9 mouse cellular contexts compared by ENCODE assay signal in genomic region chr15:99049473-99050253, GRCm38 (mm10). TPM values are rescaled to one million over a fixed set of nuclear protein-coding genes. Genes with fewer than 3 reads are reported as not detected.
DNase-seq lines count a peak whose midpoint lies in the region; ATAC-seq and TF ChIP-seq lines count a peak whose summit lies in the region.
"Had no signal": no experiment of that assay in that cellular context is flagged by ENCODE, and none has a peak within 500 bp of the region (broad histone marks: within the 10 kb centered on the region; RNA-seq: fewer than 3 reads in every experiment).

No protein-coding gene starts in this region.

- H3K4me2 ChIP-seq in heart, embryonic 12.5 days = no peak overlapping the region
- H3K4me2 ChIP-seq in neural tube, embryonic 11.5 days (ENCODE audit: low read depth) = no peak overlapping the region

- H3K9ac ChIP-seq in heart, adult 2 months (ENCODE audit: low read depth, low read length) = no peak overlapping the region
- H3K9ac ChIP-seq in heart, embryonic 12.5 days = no peak overlapping the region
- no peak overlapping the region for H3K9ac ChIP-seq in neural tube, embryonic 11.5 days (ENCODE audit: low read length)

- no peaks in the 10 kb centered on the region for H3K79me3 ChIP-seq in C2C12 (ENCODE audit: low read depth)

- no peaks in the 10 kb centered on the region for H3K27me3 ChIP-seq in heart, adult 2 months (ENCODE audit: control insufficient read depth, insufficient read depth, low read length)
- H3K27me3 ChIP-seq in heart, embryonic 12.5 days (replicated peaks) = peaks cover 40% of the 10 kb centered on the region
- no peaks in the 10 kb centered on the region for H3K27me3 ChIP-seq in C2C12 (ENCODE audit: control insufficient read depth, insufficient read depth, insufficient read length)
- H3K27me3 ChIP-seq in neural tube, embryonic 11.5 days (ENCODE audit: control insufficient read depth, insufficient read depth, low read length) = peaks cover 21% of the 10 kb centered on the region

- intact Hi-C loops in heart, adult 2 months (cut with DNase I) = loop anchor here (1.0 to 10.0 kb wide), 4 partner anchors 39 to 215 kb away; no protein-coding TSS in a partner anchor

- H3K9me3 ChIP-seq in heart, embryonic 12.5 days (replicated peaks) = no peaks in the 10 kb centered on the region
- no peaks in the 10 kb centered on the region for H3K9me3 ChIP-seq in neural tube, embryonic 11.5 days (ENCODE audit: control insufficient read depth, low read length)

- TF ChIP-seq POLR2A in heart, adult 2 months (IDR thresholded peaks at IDR 0.05; ENCODE audit: insufficient read depth, low read depth, low read length) = no peak
- no peak for TF ChIP-seq POLR2A in bone marrow, adult 2 months (IDR thresholded peaks at IDR 0.05; ENCODE audit: borderline replicate concordance, control insufficient read depth, low read depth, low read length)

- no peak for ATAC-seq in heart, embryonic 12.5 days (ENCODE audit: insufficient number of reproducible peaks, low FRiP score)
- peak; percentile 80 for ATAC-seq in erythroid progenitor cell, adult 5-6 weeks (replicated peaks; ENCODE audit: low FRiP score, poor library complexity, severe bottlenecking)
- no peak for ATAC-seq in neural tube, embryonic 11.5 days (ENCODE audit: insufficient read depth, low FRiP score, low TSS enrichment)

- no peak overlapping the region for H3K27ac ChIP-seq in heart, adult 2 months
- H3K27ac ChIP-seq in heart, embryonic 12.5 days (ENCODE audit: poor library complexity, severe bottlenecking) = no peak overlapping the region
- no peak overlapping the region for H3K27ac ChIP-seq in bone marrow, adult 2 months (ENCODE audit: control insufficient read depth, insufficient read depth, low read depth, low read length, poor library complexity)
- no peak overlapping the region for H3K27ac ChIP-seq in neural tube, embryonic 11.5 days (ENCODE audit: low read depth, low read length)

- 29% methylated on average over 13 of the region's 13 CpGs for WGBS in heart, adult 2 months
- 25% methylated on average over 13 of the region's 13 CpGs for WGBS in heart, embryonic 12.5 days
- WGBS in bone marrow, adult 2 months = 34% methylated on average over 13 of the region's 13 CpGs
- 36% methylated on average over 13 of the region's 13 CpGs for WGBS in neural tube, embryonic 11.5 days

- H3K4me1 ChIP-seq in heart, adult 2 months (ENCODE audit: control insufficient read depth, insufficient read depth, low read length) = no peaks in the 10 kb centered on the region
- peaks cover 15% of the 10 kb centered on the region; the same call in 1 of the 2 replicates for H3K4me1 ChIP-seq in heart, embryonic 12.5 days (replicated peaks)
- H3K4me1 ChIP-seq in bone marrow, adult 2 months (ENCODE audit: control insufficient read depth, insufficient read depth, low read length) = no peaks in the 10 kb centered on the region
- H3K4me1 ChIP-seq in neural tube, embryonic 11.5 days (ENCODE audit: control insufficient read depth, insufficient read depth, low read length) = 0 out of 2 replicates have a peak, but pooled peaks cover 3% of the 10 kb centered on the region

- H3ac ChIP-seq in C2C12 (ENCODE audit: control insufficient read depth, insufficient read length, low read depth) = no peak overlapping the region

- no peak overlapping the region for H3K4me3 ChIP-seq in heart, adult 2 months
- no peak overlapping the region for H3K4me3 ChIP-seq in heart, embryonic 12.5 days
- H3K4me3 ChIP-seq in C2C12 (ENCODE audit: insufficient read depth, poor library complexity, severe bottlenecking) = no peak overlapping the region
- no peak overlapping the region for H3K4me3 ChIP-seq in bone marrow, adult 2 months (replicated peaks; ENCODE audit: control insufficient read depth, low read depth, low read length)
- H3K4me3 ChIP-seq in neural tube, embryonic 11.5 days (ENCODE audit: low read depth, low read length) = no peak overlapping the region

- no peak for DNase-seq in heart, adult 2 months
- peak; percentile 64 to 71 for DNase-seq in layer of hippocampus, postnatal 14 days (ENCODE audit: low spot score in 2 of 2)
- DNase-seq in neural tube, embryonic 11.5 days (ENCODE audit: low spot score) = peak; percentile 65
- DNase-seq in Muller cell, postnatal 12 days (ENCODE audit: inconsistent ontology term) = no peak

- no peaks in the 10 kb centered on the region for H3K79me2 ChIP-seq in heart, adult 2 months (replicated peaks; ENCODE audit: control insufficient read depth, insufficient read depth, low read length)
- no peaks in the 10 kb centered on the region for H3K79me2 ChIP-seq in C2C12 (ENCODE audit: control insufficient read depth, insufficient read depth)

- no peak for TF ChIP-seq EP300 in heart, adult 2 months (IDR thresholded peaks at IDR 0.05; ENCODE audit: insufficient read depth, low read depth, low read length)

- H3K36me3 ChIP-seq in heart, adult 2 months (ENCODE audit: control insufficient read depth, insufficient read depth, low read length) = no peaks in the 10 kb centered on the region
- H3K36me3 ChIP-seq in heart, embryonic 12.5 days = no peaks in the 10 kb centered on the region
- H3K36me3 ChIP-seq in C2C12 (ENCODE audit: control insufficient read depth, insufficient read depth) = no peaks in the 10 kb centered on the region
- no peaks in the 10 kb centered on the region for H3K36me3 ChIP-seq in neural tube, embryonic 11.5 days (ENCODE audit: control insufficient read depth, insufficient read depth, low read length)

- TF ChIP-seq CTCF in heart, adult 2 months (IDR thresholded peaks at IDR 0.05) = peak; percentile 79
- peak; percentile 51 for TF ChIP-seq CTCF in C2C12 (IDR thresholded peaks at IDR 0.05; ENCODE audit: control insufficient read depth, insufficient read depth, insufficient read length)
- TF ChIP-seq CTCF in bone marrow, adult 2 months (IDR thresholded peaks at IDR 0.05; ENCODE audit: control insufficient read depth, insufficient read depth, low read length) = peak; percentile 60

RNA-seq across cellular contexts. Expression of gene Prph, which starts 5.3 kb away (rescaled TPM):
- total RNA-seq in heart, adult 2 months (2021) = under 1 TPM; 0.13 to 0.80 TPM
- 1.00 and 2.1 TPM in 2 replicates for polyA plus RNA-seq in heart, adult 2 months (2012; rRNA removed)
- 0.22 and 0.50 TPM in 2 replicates for polyA plus RNA-seq in heart, embryonic 12.5 days (2016; fragmentation: Nextera tagmentation; extraction: Ambion mirVana)
- polyA plus RNA-seq in C2C12 (2012; fragmentation: generic; extraction: Trizol) = 1.3 TPM
- not detected in 2 replicates for polyA plus RNA-seq in bone marrow, adult 2 months (2011; ENCODE audit: insufficient read depth, insufficient read length, low replicate concordance, missing spikeins)
- not detected in 2 replicates for total RNA-seq in erythroid progenitor cell, adult 5-6 weeks (2015; ENCODE audit: low replicate concordance)
- total RNA-seq in erythroid progenitor cell, adult 5-6 weeks (2017; ENCODE audit: low replicate concordance) = not detected in 2 replicates
- 1 to 10 TPM; 3.7 to 5.1 TPM for total RNA-seq in layer of hippocampus, postnatal 14 days (2021)
- 38.7 and 54.0 TPM in 2 replicates for polyA plus RNA-seq in neural tube, embryonic 11.5 days (2014; fragmentation: Nextera tagmentation; extraction: Ambion mirVana)

RNA-seq across cellular contexts. Expression of gene Tuba1c, which starts 20.0 kb away (rescaled TPM):
- total RNA-seq in heart, adult 2 months (2021) = 10 to 100 TPM; 30.1 to 39.0 TPM
- polyA plus RNA-seq in heart, adult 2 months (2012; rRNA removed) = 58.6 and 74.4 TPM in 2 replicates
- 135 and 139 TPM in 2 replicates for polyA plus RNA-seq in heart, embryonic 12.5 days (2016; fragmentation: Nextera tagmentation; extraction: Ambion mirVana)
- polyA plus RNA-seq in C2C12 (2012; fragmentation: generic; extraction: Trizol) = 976 TPM
- 168 and 176 TPM in 2 replicates for polyA plus RNA-seq in bone marrow, adult 2 months (2011; ENCODE audit: insufficient read depth, insufficient read length, low replicate concordance, missing spikeins)
- 637 and 660 TPM in 2 replicates for total RNA-seq in erythroid progenitor cell, adult 5-6 weeks (2015; ENCODE audit: low replicate concordance)
- 271 and 335 TPM in 2 replicates for total RNA-seq in erythroid progenitor cell, adult 5-6 weeks (2017; ENCODE audit: low replicate concordance)
- 100 to 1,000 TPM; 119 to 162 TPM for total RNA-seq in layer of hippocampus, postnatal 14 days (2021)
- polyA plus RNA-seq in neural tube, embryonic 11.5 days (2014; fragmentation: Nextera tagmentation; extraction: Ambion mirVana) = 109 and 112 TPM in 2 replicates

RNA-seq across cellular contexts. Expression of gene Troap, which starts 24.7 kb away (rescaled TPM):
- under 1 TPM in 1 of 2 experiments, not detected in 1; 0.31 TPM for total RNA-seq in heart, adult 2 months (2021)
- polyA plus RNA-seq in heart, adult 2 months (2012; rRNA removed) = 0.18 and 0.53 TPM in 2 replicates
- polyA plus RNA-seq in heart, embryonic 12.5 days (2016; fragmentation: Nextera tagmentation; extraction: Ambion mirVana) = 27.2 and 28.0 TPM in 2 replicates
- polyA plus RNA-seq in C2C12 (2012; fragmentation: generic; extraction: Trizol) = 49.0 TPM
- polyA plus RNA-seq in bone marrow, adult 2 months (2011; ENCODE audit: insufficient read depth, insufficient read length, low replicate concordance, missing spikeins) = 94.5 and 103 TPM in 2 replicates
- total RNA-seq in erythroid progenitor cell, adult 5-6 weeks (2015; ENCODE audit: low replicate concordance) = 152 and 157 TPM in 2 replicates
- total RNA-seq in erythroid progenitor cell, adult 5-6 weeks (2017; ENCODE audit: low replicate concordance) = 126 and 180 TPM in 2 replicates
- total RNA-seq in layer of hippocampus, postnatal 14 days (2021) = 1 to 10 TPM; 1.2 to 2.6 TPM
- polyA plus RNA-seq in neural tube, embryonic 11.5 days (2014; fragmentation: Nextera tagmentation; extraction: Ambion mirVana) = 23.3 and 25.9 TPM in 2 replicates

RNA-seq across cellular contexts. Expression of gene C1ql4, which starts 38.0 kb away (rescaled TPM):
- total RNA-seq in heart, adult 2 months (2021) = not detected
- not detected in 2 replicates for polyA plus RNA-seq in heart, adult 2 months (2012; rRNA removed)
- polyA plus RNA-seq in heart, embryonic 12.5 days (2016; fragmentation: Nextera tagmentation; extraction: Ambion mirVana) = 0.34 and 0.46 TPM in 2 replicates
- 0.07 TPM for polyA plus RNA-seq in C2C12 (2012; fragmentation: generic; extraction: Trizol)
- 0.66 and 2.4 TPM in 2 replicates for polyA plus RNA-seq in bone marrow, adult 2 months (2011; ENCODE audit: insufficient read depth, insufficient read length, low replicate concordance, missing spikeins)
- not detected in 2 replicates for total RNA-seq in erythroid progenitor cell, adult 5-6 weeks (2015; ENCODE audit: low replicate concordance)
- not detected in 2 replicates for total RNA-seq in erythroid progenitor cell, adult 5-6 weeks (2017; ENCODE audit: low replicate concordance)
- total RNA-seq in layer of hippocampus, postnatal 14 days (2021) = under 1 TPM in 1 of 2 experiments, not detected in 1; 0.44 TPM
- polyA plus RNA-seq in neural tube, embryonic 11.5 days (2014; fragmentation: Nextera tagmentation; extraction: Ambion mirVana) = 3.0 and 3.2 TPM in 2 replicates
- total RNA-seq: layer of hippocampus, postnatal 25 days had no signal

RNA-seq across cellular contexts. Expression of gene Dnajc22, which starts 43.3 kb away (rescaled TPM):
- under 1 TPM; 0.44 to 0.57 TPM for total RNA-seq in heart, adult 2 months (2021)
- polyA plus RNA-seq in heart, adult 2 months (2012; rRNA removed) = 0.18 and 0.35 TPM in 2 replicates
- polyA plus RNA-seq in heart, embryonic 12.5 days (2016; fragmentation: Nextera tagmentation; extraction: Ambion mirVana) = 1.2 TPM in 2 replicates
- 0.74 TPM for polyA plus RNA-seq in C2C12 (2012; fragmentation: generic; extraction: Trizol)
- 1.6 TPM in 1 of 2 replicates, not detected in the other for polyA plus RNA-seq in bone marrow, adult 2 months (2011; ENCODE audit: insufficient read depth, insufficient read length, low replicate concordance, missing spikeins)
- total RNA-seq in erythroid progenitor cell, adult 5-6 weeks (2015; ENCODE audit: low replicate concordance) = not detected in 2 replicates
- not detected in 2 replicates for total RNA-seq in erythroid progenitor cell, adult 5-6 weeks (2017; ENCODE audit: low replicate concordance)
- total RNA-seq in layer of hippocampus, postnatal 14 days (2021) = under 1 TPM in 1 of 2 experiments, not detected in 1; 0.28 TPM
- polyA plus RNA-seq in neural tube, embryonic 11.5 days (2014; fragmentation: Nextera tagmentation; extraction: Ambion mirVana) = 0.19 and 0.41 TPM in 2 replicates

Comparison
In these comparisons a context has a peak if more than half of its experiments do, and no peak if none do; other contexts are left out.
1. RNA of gene Troap, which starts 24.7 kb away (polyA plus RNA-seq): 94.5 to 103 TPM in bone marrow, adult 2 months, 49.0 TPM in C2C12 (single experiment), 27.2 to 28.0 TPM in heart, embryonic 12.5 days and 23.3 to 25.9 TPM in neural tube, embryonic 11.5 days; 0.18 to 0.53 TPM in heart, adult 2 months; every median in the first group is over 10 times any median in the second.
2. DNase-seq: peak in layer of hippocampus, postnatal 14 days (2 of 2) and neural tube, embryonic 11.5 days (single experiment); none in heart, adult 2 months (0 of 2) and Muller cell, postnatal 12 days (single experiment).
3. RNA of gene Prph, which starts 5.3 kb away (polyA plus RNA-seq): 38.7 to 54.0 TPM in neural tube, embryonic 11.5 days; 1.3 TPM in C2C12 (single experiment), 1.00 to 2.1 TPM in heart, adult 2 months, 0.22 to 0.50 TPM in heart, embryonic 12.5 days and not detected in bone marrow, adult 2 months; every median in the first group is over 10 times any median in the second.
4. Peak in every context shown above with its lines, with median percentiles within 50 percentile points of each other: CTCF ChIP-seq.